Mouse (Mus musculus): ENCODE measurements around the gene Rac1.
A peak's percentile ranks its signal among the peaks of the same experiment; 100 is the strongest.

The Rac1 gene

GRCm38 (mm10) chr5:143493163-143493562 lies 34.7 kb downstream of the Rac1 start:
- DNase-seq (ENCODE audit: extremely low spot score, low spot score): no peak

- DNase-seq (ENCODE audit: extremely low spot score, low spot score): no peak
Measured at GRCm38 (mm10) chr5:143491736-143492135, 36.1 kb downstream of the Rac1 start.

- no peak for DNase-seq (ENCODE audit: extremely low spot score, low spot score)
Measured at GRCm38 (mm10) chr5:143489749-143490342, 38.0 kb downstream of the Rac1 start.

GRCm38 (mm10) chr5:143487998-143488397 lies 39.8 kb downstream of the Rac1 start:
- no peak for DNase-seq (ENCODE audit: extremely low spot score, low spot score)

- no peak for DNase-seq (ENCODE audit: extremely low spot score, low spot score)
Measured at GRCm38 (mm10) chr5:143487193-143487592, 40.6 kb downstream of the Rac1 start.

GRCm38 (mm10) chr5:143484955-143485354 lies 42.9 kb downstream of the Rac1 start:
- no peak for DNase-seq (ENCODE audit: extremely low spot score, low spot score)

GRCm38 (mm10) chr5:143477901-143478300 lies 49.9 kb downstream of the Rac1 start:
- DNase-seq (ENCODE audit: extremely low spot score, low spot score): no peak

GRCm38 (mm10) chr5:143476013-143476412 lies 51.8 kb downstream of the Rac1 start:
- DNase-seq (ENCODE audit: extremely low spot score, low spot score): no peak

GRCm38 (mm10) chr5:143475153-143475844 lies 52.5 kb downstream of the Rac1 start:
- DNase-seq (ENCODE audit: extremely low spot score, low spot score): no peak

- no peak for DNase-seq (ENCODE audit: extremely low spot score, low spot score)
Measured at GRCm38 (mm10) chr5:143471953-143472618, 55.8 kb downstream of the Rac1 start.

- no peak for DNase-seq (ENCODE audit: extremely low spot score, low spot score)
Measured at GRCm38 (mm10) chr5:143471165-143471546, 56.7 kb downstream of the Rac1 start.

- DNase-seq (ENCODE audit: extremely low spot score, low spot score): no peak
Measured at GRCm38 (mm10) chr5:143470421-143471164, 57.2 kb downstream of the Rac1 start.

- DNase-seq (ENCODE audit: extremely low spot score, low spot score): no peak
Measured at GRCm38 (mm10) chr5:143469628-143470027, 58.2 kb downstream of the Rac1 start.

- DNase-seq (ENCODE audit: extremely low spot score, low spot score): no peak
Measured at GRCm38 (mm10) chr5:143467931-143468330, 59.9 kb downstream of the Rac1 start.

GRCm38 (mm10) chr5:143466891-143467669 lies 60.8 kb downstream of the Rac1 start:
- DNase-seq (ENCODE audit: extremely low spot score, low spot score): no peak

GRCm38 (mm10) chr5:143465156-143466085 lies 62.4 kb downstream of the Rac1 start:
- peak; percentile 15 for DNase-seq (ENCODE audit: extremely low spot score, low spot score)

GRCm38 (mm10) chr5:143464757-143465118 lies 63.1 kb downstream of the Rac1 start:
- DNase-seq (ENCODE audit: extremely low spot score, low spot score): no peak

GRCm38 (mm10) chr5:143464100-143464756 lies 63.6 kb downstream of the Rac1 start, which contains the start of gene Daglb:
Gene Daglb (plus strand): TSS chr5:143464584.
- peak; percentile 87 for DNase-seq (ENCODE audit: extremely low spot score, low spot score)

- DNase-seq (ENCODE audit: extremely low spot score, low spot score): no peak
Measured at GRCm38 (mm10) chr5:143463671-143464070, 64.2 kb downstream of the Rac1 start.

All from neural tube, embryonic 10.5 days (tissue).